Mouse (Mus musculus): ENCODE results near the gene Zfp74.

The Zfp74 gene

GRCm38 (mm10) chr7:29944201-29944600 is 9.7 kb downstream of the Zfp74 start:
- DNase-seq (ENCODE audit: low spot score): no peak

GRCm38 (mm10) chr7:29943720-29944119 is 10.2 kb downstream of the Zfp74 start:
- no peak for DNase-seq (ENCODE audit: low spot score)

- DNase-seq (ENCODE audit: low spot score): no peak
Measured at GRCm38 (mm10) chr7:29942740-29943139, 11.1 kb downstream of the Zfp74 start.

- no peak for DNase-seq (ENCODE audit: low spot score)
Measured at GRCm38 (mm10) chr7:29941027-29941426, 12.9 kb downstream of the Zfp74 start.

GRCm38 (mm10) chr7:29938856-29939255 is 15.0 kb downstream of the Zfp74 start:
- no peak for DNase-seq (ENCODE audit: low spot score)

GRCm38 (mm10) chr7:29922780-29923179 is 31.1 kb downstream of the Zfp74 start:
- no peak for DNase-seq (ENCODE audit: low spot score)

GRCm38 (mm10) chr7:29921439-29922093 is 32.3 kb downstream of the Zfp74 start:
- DNase-seq (ENCODE audit: low spot score): no peak

- DNase-seq (ENCODE audit: low spot score): no peak
Measured at GRCm38 (mm10) chr7:29918062-29918453, 35.8 kb downstream of the Zfp74 start.

- DNase-seq (ENCODE audit: low spot score): no peak
Measured at GRCm38 (mm10) chr7:29917371-29918061, 36.4 kb downstream of the Zfp74 start.

GRCm38 (mm10) chr7:29912172-29912571 is 41.7 kb downstream of the Zfp74 start:
- no peak for DNase-seq (ENCODE audit: low spot score)

- DNase-seq (ENCODE audit: low spot score): no peak
Measured at GRCm38 (mm10) chr7:29910252-29910651, 43.6 kb downstream of the Zfp74 start.

- peak; percentile 79 for DNase-seq (ENCODE audit: low spot score)
Measured at GRCm38 (mm10) chr7:29908130-29908950, 45.5 kb downstream of the Zfp74 start, which contains the start of gene Zfp383. Gene Zfp383, plus strand, starts transcription at chr7:29908223.

GRCm38 (mm10) chr7:29907206-29907605 is 46.7 kb downstream of the Zfp74 start:
- DNase-seq (ENCODE audit: low spot score): no peak

GRCm38 (mm10) chr7:29906682-29907058 is 47.2 kb downstream of the Zfp74 start:
- DNase-seq (ENCODE audit: low spot score): no peak

- DNase-seq (ENCODE audit: low spot score): peak; percentile 54
Measured at GRCm38 (mm10) chr7:29905966-29906681, 47.8 kb downstream of the Zfp74 start, which contains the start of gene Zfp27. Gene Zfp27, minus strand, starts transcription at chr7:29906572.

GRCm38 (mm10) chr7:29904101-29904500 is 49.8 kb downstream of the Zfp74 start:
- DNase-seq (ENCODE audit: low spot score): no peak

GRCm38 (mm10) chr7:29898351-29898750 is 55.5 kb downstream of the Zfp74 start:
- DNase-seq (ENCODE audit: low spot score): no peak

GRCm38 (mm10) chr7:29892756-29893155 is 61.1 kb downstream of the Zfp74 start:
- DNase-seq (ENCODE audit: low spot score): no peak

GRCm38 (mm10) chr7:29890501-29890900 is 63.4 kb downstream of the Zfp74 start:
- no peak for DNase-seq (ENCODE audit: low spot score)

GRCm38 (mm10) chr7:29880916-29881315 is 73.0 kb downstream of the Zfp74 start:
- no peak for DNase-seq (ENCODE audit: low spot score)
